Mouse (Mus musculus) MEL (cell line): Measurements from ENCODE around the gene Trf.

ENCODE experiments used
- CHD2 ChIP-seq: IDR thresholded peaks from 2 replicates; pipeline ENCODE4 v1.6.1; 2011; ENCODE audit warnings: low read length, improper control_type of control experiment
- CTCF ChIP-seq, 3 experiments: IDR thresholded peaks in 2 of 3; conservative IDR thresholded peaks in 1 of 3; 2 replicates each; pipeline ENCODE4 v1.5.1; 2011 to 2012; ENCODE audit warnings: low read length in 3 of 3, low read depth in 2 of 3, mild to moderate bottlenecking in 2 of 3, improper control_type of control experiment in 1 of 3, inconsistent platforms in 1 of 3, mixed read lengths in 1 of 3, moderate library complexity in 1 of 3; ENCODE audit not compliant: control insufficient read depth in 1 of 3, insufficient read depth in 1 of 3, poor library complexity in 1 of 3, severe bottlenecking in 1 of 3
- ELF1 ChIP-seq: IDR thresholded peaks from 2 replicates; pipeline ENCODE4 v1.6.1; 2014; ENCODE audit warnings: low read depth, mild to moderate bottlenecking, inconsistent platforms, low read length, improper control_type of control experiment, moderate library complexity
- EP300 ChIP-seq, 2 experiments: IDR thresholded peaks; 2 replicates each; pipeline ENCODE4 v1.6.1; 2011; ENCODE audit warnings: improper control_type of control experiment in 2 of 2, low read length in 2 of 2, low read depth in 1 of 2, mild to moderate bottlenecking in 1 of 2
- GATA1 ChIP-seq: IDR thresholded peaks from 2 replicates; pipeline ENCODE4 v1.6.1; 2011; ENCODE audit warnings: low read depth, low read length, improper control_type of control experiment
- HCFC1 ChIP-seq: IDR thresholded peaks from 2 replicates; pipeline ENCODE4 v1.6.1; 2012; ENCODE audit warnings: low read depth, mild to moderate bottlenecking, inconsistent platforms, low read length, improper control_type of control experiment, moderate library complexity
- JUND ChIP-seq: IDR thresholded peaks from 2 replicates; pipeline ENCODE4 v1.6.1; 2011; ENCODE audit warnings: low read depth, mild to moderate bottlenecking, improper control_type of control experiment, low read length
- MYC ChIP-seq: IDR thresholded peaks from 2 replicates; pipeline ENCODE4 v1.6.1; 2011; ENCODE audit warnings: low read depth, mild to moderate bottlenecking, low read length, improper control_type of control experiment, moderate library complexity
- NELFE ChIP-seq: IDR thresholded peaks from 2 replicates; pipeline ENCODE4 v1.6.1; 2011; ENCODE audit warnings: low read depth, low read length, improper control_type of control experiment
- POLR2A ChIP-seq, 2 experiments: IDR thresholded peaks; 2 replicates each; pipeline ENCODE4 v1.6.1; 2011 to 2012; ENCODE audit warnings: low read length in 2 of 2, mild to moderate bottlenecking in 2 of 2, control low read depth in 1 of 2, improper control_type of control experiment in 1 of 2, low read depth in 1 of 2, moderate library complexity in 1 of 2; ENCODE audit not compliant: control insufficient read depth in 1 of 2, insufficient read depth in 1 of 2, poor library complexity in 1 of 2
- POLR2AphosphoS2 ChIP-seq: IDR thresholded peaks from 2 replicates; pipeline ENCODE4 v1.6.1; 2011; ENCODE audit warnings: low read length, improper control_type of control experiment
- RCOR1 ChIP-seq: IDR thresholded peaks from 2 replicates; pipeline ENCODE4 v1.6.1; 2012; ENCODE audit warnings: low read depth, mild to moderate bottlenecking, inconsistent platforms, low read length, improper control_type of control experiment
- TAL1 ChIP-seq: IDR thresholded peaks from 2 replicates; pipeline ENCODE4 v1.6.1; 2012; ENCODE audit warnings: mild to moderate bottlenecking, inconsistent platforms, low read length, moderate library complexity, mixed read lengths
- TBP ChIP-seq: IDR thresholded peaks from 2 replicates; pipeline ENCODE4 v1.8.0; 2011; ENCODE audit warnings: low read depth, low read length, improper control_type of control experiment

- TF ChIP-seq CTCF (IDR thresholded peaks at IDR 0.05 in 2 of 3, conservative IDR thresholded peaks at IDR 0.05 in 1 of 3; ENCODE audit: control insufficient read depth in 1 of 3, insufficient read depth in 1 of 3, low read depth in 2 of 3, low read length in 3 of 3, poor library complexity in 1 of 3, severe bottlenecking in 1 of 3): no peak
- no peak for TF ChIP-seq POLR2AphosphoS2
- TF ChIP-seq RCOR1: no peak
- TF ChIP-seq GATA1: no peak
- TF ChIP-seq JUND: no peak
- no peak for TF ChIP-seq HCFC1
- no peak for TF ChIP-seq POLR2A (IDR thresholded peaks at IDR 0.05; ENCODE audit: control insufficient read depth in 1 of 2, insufficient read depth in 1 of 2, low read depth in 1 of 2, low read length in 2 of 2, poor library complexity in 1 of 2)
- no peak for TF ChIP-seq NELFE
- TF ChIP-seq CHD2: no peak
- TF ChIP-seq ELF1: no peak
- TF ChIP-seq TBP: no peak
- no peak for TF ChIP-seq EP300 (IDR thresholded peaks at IDR 0.05; ENCODE audit: low read depth in 1 of 2, low read length in 2 of 2)
- no peak for TF ChIP-seq MYC
- no peak for TF ChIP-seq TAL1
Measured at GRCm38 (mm10) chr9:103275676-103276075, 45.4 kb upstream of the Trf start.
